Mouse (Mus musculus) adrenal gland, postnatal 36 days (tissue): ENCODE measurements around the gene Zfp362. TPM values are rescaled to one million over a fixed set of nuclear protein-coding genes. Genes with fewer than 3 reads are reported as not detected.
A peak's percentile ranks its signal among the peaks of the same experiment; 100 is the strongest.

ENCODE experiments used
- DNase-seq, 2 experiments: peaks; one replicate each; pipeline ENCODE4 v3.0.0; 2021; ENCODE audit warnings: mixed read lengths in 1 of 2
- long read RNA-seq, 2 experiments: library from polyadenylated mRNA; stranded (forward); transcript quantifications; one replicate each; pipeline ENCODE4 v2.0.0; 2021; ENCODE audit warnings: borderline sequencing depth in 2 of 2
- total RNA-seq, 2 experiments: library from RNA; stranded (reverse); gene quantifications; 2 replicates each; pipeline ENCODE4 v1.2.3; 2021

Gene Zfp362
- total RNA-seq, result 10 to 100 TPM; 26.8 TPM
- long read RNA-seq, experiment 1, partial matches to known transcripts, result 1 of 6 reads
- long read RNA-seq, experiment 1, other reads (novel, unspliced or antisense), result 5 of 6 reads
- long read RNA-seq, experiment 2, partial matches to known transcripts, result 1 of 5 reads
- long read RNA-seq, experiment 2, other reads (novel, unspliced or antisense), result 2 of 5 reads

- DNase-seq, result peak; percentile 56 to 76
Observed at GRCm38 (mm10) chr4:128806043-128806826, at the start of gene Zfp362. Zfp362 (minus strand) TSS chr4:128806045.

GRCm38 (mm10) chr4:128855613-128856040, 49.8 kb upstream of the Zfp362 start:
- peak; percentile 86 for DNase-seq

- peak; percentile 15 to 29 for DNase-seq
Observed at GRCm38 (mm10) chr4:128853117-128853516, 47.3 kb upstream of the Zfp362 start.

- peak; percentile 22 to 40 for DNase-seq
Observed at GRCm38 (mm10) chr4:128852266-128852887, 46.5 kb upstream of the Zfp362 start.

- DNase-seq, result no peak
Observed at GRCm38 (mm10) chr4:128849686-128850085, 43.8 kb upstream of the Zfp362 start.

GRCm38 (mm10) chr4:128848961-128849360, 43.1 kb upstream of the Zfp362 start:
- no peak for DNase-seq

GRCm38 (mm10) chr4:128845367-128845973, 39.6 kb upstream of the Zfp362 start:
- DNase-seq, result no peak

GRCm38 (mm10) chr4:128844566-128844965, 38.7 kb upstream of the Zfp362 start:
- DNase-seq, result no peak

- no peak for DNase-seq
Observed at GRCm38 (mm10) chr4:128841259-128841658, 35.4 kb upstream of the Zfp362 start.

- DNase-seq, result peak; percentile 48 to 63
Observed at GRCm38 (mm10) chr4:128839811-128840738, 34.2 kb upstream of the Zfp362 start.

GRCm38 (mm10) chr4:128838202-128838601, 32.4 kb upstream of the Zfp362 start:
- no peak for DNase-seq

GRCm38 (mm10) chr4:128824131-128824530, 18.3 kb upstream of the Zfp362 start:
- no peak for DNase-seq

GRCm38 (mm10) chr4:128820568-128820967, 14.7 kb upstream of the Zfp362 start:
- DNase-seq, result no peak

GRCm38 (mm10) chr4:128817011-128817410, 11.2 kb upstream of the Zfp362 start:
- no peak for DNase-seq

GRCm38 (mm10) chr4:128811382-128812056, 5.7 kb upstream of the Zfp362 start:
- DNase-seq, result peak; percentile 83 to 86

- DNase-seq, result peak; percentile 86 to 88
Observed at GRCm38 (mm10) chr4:128806827-128807179, 958 bp upstream of the Zfp362 start.

GRCm38 (mm10) chr4:128805150-128806042, 449 bp downstream of the Zfp362 start:
- DNase-seq, result peak; percentile 32 to 45

GRCm38 (mm10) chr4:128804426-128805149, 1.3 kb downstream of the Zfp362 start:
- DNase-seq, result peak; percentile 24 to 31

GRCm38 (mm10) chr4:128803569-128803968, 2.3 kb downstream of the Zfp362 start:
- no peak for DNase-seq
